Mouse (Mus musculus): ENCODE measurements at regions not wholly inside any gene's neighbourhood (a gene's known extent, or its start where the extent isn't known, plus 50 kb on each side); places are given as distances from the start of the nearest gene placed in this dataset.
"Not testable (repeated sequence)": the region's sequence is repeated elsewhere in the genome, so short reads cannot be mapped to it uniquely, and the experiment has no call there.

- ATAC-seq (ENCODE audit: poor library complexity, severe bottlenecking), result not testable (repeated sequence)
Measured at GRCm38 (mm10) chr14:53731600-53731999, 522.3 kb downstream of the Dad1 start.

- not testable (repeated sequence) for ATAC-seq (ENCODE audit: poor library complexity, severe bottlenecking)
Measured at GRCm38 (mm10) chr14:53729877-53730276, 524.0 kb downstream of the Dad1 start.

- ATAC-seq (ENCODE audit: poor library complexity, severe bottlenecking), result not testable (repeated sequence)
Measured at GRCm38 (mm10) chr14:53729149-53729548, 524.8 kb downstream of the Dad1 start.

- ATAC-seq (ENCODE audit: poor library complexity, severe bottlenecking), result 0 out of 2 replicates have a peak, but pooled peaks have one; percentile 48
Measured at GRCm38 (mm10) chr14:53726914-53727313, 527.0 kb downstream of the Dad1 start.

GRCm38 (mm10) chr14:53723611-53724010 is 530.3 kb downstream of the Dad1 start:
- ATAC-seq (ENCODE audit: poor library complexity, severe bottlenecking), result not testable (repeated sequence)

GRCm38 (mm10) chr14:53721901-53722300 is 532.0 kb downstream of the Dad1 start:
- not testable (repeated sequence) for ATAC-seq (ENCODE audit: poor library complexity, severe bottlenecking)

- ATAC-seq (ENCODE audit: poor library complexity, severe bottlenecking), result peak; percentile 74
Measured at GRCm38 (mm10) chr14:53709627-53710026, 544.3 kb downstream of the Dad1 start.

GRCm38 (mm10) chr14:53704351-53704750 is 549.6 kb downstream of the Dad1 start:
- ATAC-seq (ENCODE audit: poor library complexity, severe bottlenecking), result not testable (repeated sequence)

- not testable (repeated sequence) for ATAC-seq (ENCODE audit: poor library complexity, severe bottlenecking)
Measured at GRCm38 (mm10) chr14:53703593-53703992, 550.3 kb downstream of the Dad1 start.

GRCm38 (mm10) chr14:53684100-53684499 is 569.8 kb downstream of the Dad1 start:
- ATAC-seq (ENCODE audit: poor library complexity, severe bottlenecking), result not testable (repeated sequence)

GRCm38 (mm10) chr14:53683361-53684015 is 570.4 kb downstream of the Dad1 start:
- ATAC-seq (ENCODE audit: poor library complexity, severe bottlenecking), result peak; percentile 93

- ATAC-seq (ENCODE audit: poor library complexity, severe bottlenecking), result peak; percentile 67
Measured at GRCm38 (mm10) chr14:53682679-53683078, 571.2 kb downstream of the Dad1 start.

- ATAC-seq (ENCODE audit: poor library complexity, severe bottlenecking), result not testable (repeated sequence)
Measured at GRCm38 (mm10) chr14:53681320-53681719, 572.6 kb downstream of the Dad1 start.

- ATAC-seq (ENCODE audit: poor library complexity, severe bottlenecking), result peak; percentile 56; the same call in 1 of the 2 replicates
Measured at GRCm38 (mm10) chr14:53665681-53666080, 588.2 kb downstream of the Dad1 start.

- not testable (repeated sequence) for ATAC-seq (ENCODE audit: poor library complexity, severe bottlenecking)
Measured at GRCm38 (mm10) chr14:53662700-53663355, 591.1 kb downstream of the Dad1 start.

GRCm38 (mm10) chr14:53654669-53655068 is 599.2 kb downstream of the Dad1 start:
- ATAC-seq (ENCODE audit: poor library complexity, severe bottlenecking), result not testable (repeated sequence)

- ATAC-seq (ENCODE audit: poor library complexity, severe bottlenecking), result not testable (repeated sequence)
Measured at GRCm38 (mm10) chr14:53651061-53651460, 602.8 kb downstream of the Dad1 start.

- not testable (repeated sequence) for ATAC-seq (ENCODE audit: poor library complexity, severe bottlenecking)
Measured at GRCm38 (mm10) chr14:53649189-53649588, 604.7 kb downstream of the Dad1 start.

- ATAC-seq (ENCODE audit: poor library complexity, severe bottlenecking), result not testable (repeated sequence)
Measured at GRCm38 (mm10) chr14:53640441-53640840, 613.5 kb downstream of the Dad1 start.

- ATAC-seq (ENCODE audit: poor library complexity, severe bottlenecking), result peak; percentile 51
Measured at GRCm38 (mm10) chr14:53637664-53638063, 616.2 kb downstream of the Dad1 start.

GRCm38 (mm10) chr14:53635206-53635605 is 618.7 kb downstream of the Dad1 start:
- ATAC-seq (ENCODE audit: poor library complexity, severe bottlenecking), result not testable (repeated sequence)
